Mouse (Mus musculus) neural tube, embryonic 12.5 days (tissue): ENCODE measurements at regions not wholly inside any gene's neighbourhood (a gene's known extent, or its start where the extent isn't known, plus 50 kb on each side); places are given as distances from the start of the nearest gene placed in this dataset.

Source experiments
- ATAC-seq: fragments of 200-750 bp; cut with Nextera tagmentation; 2 replicates; pipeline ENCODE4 v1.8.0; 2017; ENCODE audit warnings: low read depth, mild to moderate bottlenecking, moderate TSS enrichment, moderate library complexity; ENCODE audit not compliant: low FRiP score
- H3K27ac ChIP-seq: fragments of 300-500 bp; sonication (generic); 2 replicates; pipeline ENCODE4 v1.5.1; 2016
- H3K27me3 ChIP-seq: fragments of 300-500 bp; sonication (generic); replicated peaks from 2 replicates; pipeline ENCODE4 v1.6.1; 2016; ENCODE audit warnings: mild to moderate bottlenecking
- H3K36me3 ChIP-seq: fragments of 300-500 bp; sonication (generic); 2 replicates; pipeline ENCODE4 v1.6.1; 2016; ENCODE audit warnings: mild to moderate bottlenecking
- H3K4me1 ChIP-seq: fragments of 300-500 bp; sonication (generic); 2 replicates; pipeline ENCODE4 v1.6.1; 2016
- H3K4me2 ChIP-seq: fragments of 300-500 bp; sonication (generic); replicated peaks from 2 replicates; pipeline ENCODE4 v1.6.1; 2016; ENCODE audit warnings: mild to moderate bottlenecking
- H3K4me3 ChIP-seq: fragments of 300-500 bp; sonication (generic); 2 replicates; pipeline ENCODE4 v1.5.1; 2016
- H3K9ac ChIP-seq: fragments of 300-500 bp; sonication (generic); 2 replicates; pipeline ENCODE4 v1.6.1; 2016; ENCODE audit warnings: mild to moderate bottlenecking
- H3K9me3 ChIP-seq: fragments of 300-500 bp; sonication (generic); 2 replicates; pipeline ENCODE4 v1.6.1; 2016; ENCODE audit warnings: mild to moderate bottlenecking
- WGBS: fragments of 180-500 bp; shearing (Covaris S2); methylation state at CpG from one replicate; pipeline ENCODE4 v1.1.7; 2016; 5-methylcytosine and 5-hydroxymethylcytosine counted together

DNA sequence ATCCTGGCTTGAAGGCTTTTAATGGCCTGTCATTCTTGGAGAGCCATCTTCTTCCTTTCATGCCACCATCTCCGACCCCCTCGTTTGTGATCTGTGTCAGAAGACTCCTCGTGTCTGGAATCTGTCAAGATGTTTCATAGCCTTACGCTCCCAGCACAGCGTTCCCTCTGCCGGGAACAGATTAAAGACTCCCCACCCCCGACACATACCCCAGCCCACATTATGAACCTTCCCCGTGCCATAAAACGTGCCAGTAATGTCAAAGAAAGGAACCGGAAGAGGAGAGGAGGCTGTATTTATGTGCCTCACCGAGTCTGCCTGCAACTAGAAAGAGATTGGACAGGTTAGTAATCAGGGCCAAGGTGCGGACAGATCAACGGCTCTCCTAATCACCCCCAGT is 101.4 kb upstream of the Rap1b start:
- ATAC-seq, result no peak
- Histone ChIP-seq H3K27ac (no peak overlapping the region), H3K9me3 (no peaks in the 10 kb centered on the region), H3K4me2 (no peak overlapping the region), H3K9ac (no peak overlapping the region), H3K27me3 (no peaks in the 10 kb centered on the region), H3K36me3 (no peaks in the 10 kb centered on the region), H3K4me1 (no peaks in the 10 kb centered on the region), H3K4me3 (no peak overlapping the region)
- 47% methylated on average over 13 of the region's 13 CpGs for WGBS

DNA sequence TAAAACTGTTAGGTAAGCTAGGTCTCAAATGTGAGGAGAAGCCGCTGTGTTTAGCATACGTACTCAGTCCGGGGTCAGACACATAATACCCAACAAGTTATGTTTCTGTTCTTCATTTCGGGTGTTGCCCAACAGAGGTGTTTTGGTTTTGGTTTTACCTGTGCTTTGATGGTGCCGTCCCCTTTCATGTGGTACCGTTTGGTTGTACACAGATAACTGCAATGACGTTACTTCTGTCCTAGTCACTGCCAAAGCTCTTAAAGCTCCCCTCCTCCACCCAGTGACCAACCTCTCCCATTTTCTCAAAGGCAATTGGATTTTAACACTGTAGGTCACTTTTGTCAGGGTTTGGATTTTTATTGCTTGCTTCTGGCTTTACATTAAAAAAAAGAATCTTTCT is 102.1 kb upstream of the Rap1b start:
- Histone ChIP-seq H3K4me3 (no peak overlapping the region), H3K27ac (no peak overlapping the region), H3K4me2 (no peak overlapping the region), H3K4me1 (no peaks in the 10 kb centered on the region), H3K9me3 (no peaks in the 10 kb centered on the region), H3K9ac (no peak overlapping the region), H3K36me3 (no peaks in the 10 kb centered on the region), H3K27me3 (no peaks in the 10 kb centered on the region)
- 82% methylated on average over 7 of the region's 7 CpGs for WGBS
- ATAC-seq, result no peak

- Histone ChIP-seq H3K27ac (no peak overlapping the region), H3K27me3 (no peaks in the 10 kb centered on the region), H3K36me3 (no peaks in the 10 kb centered on the region), H3K4me3 (no peak overlapping the region), H3K4me1 (no peaks in the 10 kb centered on the region), H3K9ac (no peak overlapping the region), H3K4me2 (no peak overlapping the region), H3K9me3 (no peaks in the 10 kb centered on the region)
- ATAC-seq, result no peak
- 78% methylated on average over 26 of the region's 26 CpGs for WGBS
Measured at GRCm38 (mm10) chr10:117952116-117953025, 106.5 kb upstream of the Rap1b start.

DNA sequence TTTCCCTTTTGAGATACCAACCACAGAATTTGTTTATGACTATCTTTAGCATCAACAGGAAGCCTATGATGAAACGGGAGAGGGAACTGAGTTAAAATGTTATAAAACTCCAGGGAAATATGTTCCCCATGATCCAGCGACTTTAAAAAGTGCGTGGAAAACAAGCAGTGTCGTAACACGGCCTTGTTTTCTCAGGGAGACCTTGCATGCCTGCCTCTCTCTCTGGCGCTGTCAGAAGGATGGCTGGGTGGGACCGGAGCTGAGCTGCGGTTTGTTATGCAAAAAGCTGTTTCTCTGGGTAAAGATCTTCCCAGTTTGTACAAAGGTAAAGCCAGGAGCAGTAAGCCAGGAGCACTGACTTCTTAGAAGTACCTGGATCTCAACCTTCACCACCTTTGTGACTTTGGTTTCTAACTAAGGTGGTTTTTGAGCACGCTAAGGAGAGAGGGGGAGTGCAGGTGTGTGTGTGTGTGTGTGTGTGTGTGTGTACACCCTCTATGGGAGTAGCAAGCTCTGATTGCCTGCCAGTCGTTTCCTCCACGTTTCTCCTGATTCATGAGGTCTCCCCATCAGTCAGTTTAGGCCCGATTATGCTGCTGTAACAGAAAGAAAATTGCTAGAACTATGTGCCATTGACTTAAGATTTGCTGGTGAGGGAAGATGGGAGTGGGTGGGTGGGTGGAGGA is 107.3 kb upstream of the Rap1b start:
- H3K27ac ChIP-seq, result no peak overlapping the region
- no peak for ATAC-seq
- H3K27me3 ChIP-seq, result no peaks in the 10 kb centered on the region
- no peak overlapping the region for H3K4me3 ChIP-seq
- H3K4me1 ChIP-seq, result no peaks in the 10 kb centered on the region
- 25% methylated on average over 12 of the region's 12 CpGs for WGBS
- H3K9me3 ChIP-seq, result no peaks in the 10 kb centered on the region
- H3K36me3 ChIP-seq, result no peaks in the 10 kb centered on the region
- H3K9ac ChIP-seq, result no peak overlapping the region
- H3K4me2 ChIP-seq, result no peak overlapping the region

GRCm38 (mm10) chr10:117956174-117956950 is 110.5 kb upstream of the Rap1b start:
- no peaks in the 10 kb centered on the region for H3K9me3 ChIP-seq
- WGBS, result 81% methylated on average over 17 of the region's 17 CpGs

GRCm38 (mm10) chr10:117974706-117975105 is 128.9 kb upstream of the Rap1b start:
- H3K9me3 ChIP-seq, result no peaks in the 10 kb centered on the region
- H3K27me3 ChIP-seq, result no peaks in the 10 kb centered on the region
- no peak for ATAC-seq
- 67% methylated on average over 6 of the region's 6 CpGs for WGBS
- no peak overlapping the region for H3K4me2 ChIP-seq
- no peak overlapping the region for H3K4me3 ChIP-seq
- H3K9ac ChIP-seq, result no peak overlapping the region
- H3K36me3 ChIP-seq, result no peaks in the 10 kb centered on the region
- no peaks in the 10 kb centered on the region for H3K4me1 ChIP-seq
- H3K27ac ChIP-seq, result no peak overlapping the region

More at GRCm38 (mm10) chr10:117956174-117956950, 110.5 kb upstream of the Rap1b start:
- Histone ChIP-seq H3K27me3 (no peaks in the 10 kb centered on the region), H3K36me3 (no peaks in the 10 kb centered on the region), H3K27ac (no peak overlapping the region), H3K9ac (no peak overlapping the region), H3K4me1 (no peaks in the 10 kb centered on the region), H3K4me2 (no peak overlapping the region), H3K4me3 (no peak overlapping the region)
- no peak for ATAC-seq

- no peaks in the 10 kb centered on the region for H3K27me3 ChIP-seq
- no peaks in the 10 kb centered on the region for H3K36me3 ChIP-seq
- H3K27ac ChIP-seq, result no peak overlapping the region
- no peaks in the 10 kb centered on the region for H3K4me1 ChIP-seq
- H3K4me3 ChIP-seq, result no peak overlapping the region
- H3K9me3 ChIP-seq, result no peaks in the 10 kb centered on the region
- H3K9ac ChIP-seq, result no peak overlapping the region
- ATAC-seq, result no peak
- WGBS, result 93% methylated on average over 1 of the region's 1 CpGs
- no peak overlapping the region for H3K4me2 ChIP-seq
Measured at GRCm38 (mm10) chr10:117975467-117975866, 129.6 kb upstream of the Rap1b start.

GRCm38 (mm10) chr10:117979091-117979490 is 133.3 kb upstream of the Rap1b start:
- Histone ChIP-seq H3K4me2 (no peak overlapping the region), H3K9me3 (no peaks in the 10 kb centered on the region), H3K27me3 (no peaks in the 10 kb centered on the region), H3K27ac (no peak overlapping the region), H3K36me3 (no peaks in the 10 kb centered on the region), H3K9ac (no peak overlapping the region), H3K4me3 (no peak overlapping the region), H3K4me1 (no peaks in the 10 kb centered on the region)
- ATAC-seq, result no peak
- WGBS, result 87% methylated on average over 4 of the region's 4 CpGs

GRCm38 (mm10) chr10:117982611-117983210 is 136.9 kb upstream of the Rap1b start:
- WGBS, result 50% methylated on average over 8 of the region's 8 CpGs
- no peak overlapping the region for H3K27ac ChIP-seq
- no peak for ATAC-seq
- no peaks in the 10 kb centered on the region for H3K4me1 ChIP-seq
- no peaks in the 10 kb centered on the region for H3K27me3 ChIP-seq
- no peak overlapping the region for H3K4me2 ChIP-seq
- no peak overlapping the region for H3K4me3 ChIP-seq
- H3K9ac ChIP-seq, result no peak overlapping the region
- H3K36me3 ChIP-seq, result no peaks in the 10 kb centered on the region
- no peaks in the 10 kb centered on the region for H3K9me3 ChIP-seq

GRCm38 (mm10) chr10:117983271-117983670 is 137.4 kb upstream of the Rap1b start:
- H3K9ac ChIP-seq, result no peak overlapping the region
- H3K36me3 ChIP-seq, result no peaks in the 10 kb centered on the region
- WGBS, result 83% methylated on average over 8 of the region's 8 CpGs
- H3K27me3 ChIP-seq, result no peaks in the 10 kb centered on the region
- H3K4me3 ChIP-seq, result no peak overlapping the region
- no peak for ATAC-seq
- H3K9me3 ChIP-seq, result no peaks in the 10 kb centered on the region
- no peak overlapping the region for H3K4me2 ChIP-seq
- no peaks in the 10 kb centered on the region for H3K4me1 ChIP-seq
- H3K27ac ChIP-seq, result no peak overlapping the region

- no peak overlapping the region for H3K9ac ChIP-seq
- no peaks in the 10 kb centered on the region for H3K27me3 ChIP-seq
- H3K4me2 ChIP-seq, result no peak overlapping the region
- no peak overlapping the region for H3K4me3 ChIP-seq
- no peaks in the 10 kb centered on the region for H3K36me3 ChIP-seq
- no peak for ATAC-seq
- H3K9me3 ChIP-seq, result no peaks in the 10 kb centered on the region
- no peak overlapping the region for H3K27ac ChIP-seq
- H3K4me1 ChIP-seq, result no peaks in the 10 kb centered on the region
- WGBS, result 79% methylated on average over 15 of the region's 15 CpGs
Measured at GRCm38 (mm10) chr10:117984784-117985602, 139.2 kb upstream of the Rap1b start.
